Mouse (Mus musculus): ENCODE measurements at regions not wholly inside any gene's neighbourhood (a gene's known extent, or its start where the extent isn't known, plus 50 kb on each side); places are given as distances from the start of the nearest gene placed in this dataset.
"Not testable (repeated sequence)": the region's sequence is repeated elsewhere in the genome, so short reads cannot be mapped to it uniquely, and the experiment has no call there.

DNA sequence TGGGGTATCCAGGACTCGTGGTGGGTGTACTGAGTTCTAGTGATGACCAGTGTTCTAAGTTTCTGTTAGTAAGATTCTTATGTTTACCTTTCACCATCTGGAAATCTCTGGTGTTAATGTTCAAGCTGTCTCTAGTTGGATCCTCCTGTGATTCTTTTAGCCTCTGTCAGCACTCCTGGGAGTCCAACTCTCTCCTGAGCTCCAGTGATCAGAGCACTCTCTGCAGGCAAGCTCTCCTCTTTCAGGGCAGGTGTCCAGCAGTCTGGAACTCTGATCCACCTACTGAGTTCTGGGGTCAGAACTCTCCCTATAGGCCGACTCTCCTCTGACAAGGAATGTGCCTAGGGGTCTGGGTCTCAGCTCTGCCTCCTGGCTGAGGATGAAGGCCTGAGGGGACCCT, 272.6 kb upstream of the Tbl1xr1 start:
- TF ChIP-seq POLR2A (IDR thresholded peaks at IDR 0.05; ENCODE audit: borderline replicate concordance, insufficient read depth, low read length); CTCF (IDR thresholded peaks at IDR 0.05; ENCODE audit: borderline replicate concordance, insufficient read depth, low read depth, low read length): not testable (repeated sequence)
